Mouse (Mus musculus) CH12.LX (cell line): ENCODE data around the gene Gm6993.

ENCODE experiments used
- CHD1 ChIP-seq: IDR thresholded peaks from 2 replicates; pipeline ENCODE4 v1.6.1; 2012; ENCODE audit warnings: low read depth, low read length, improper control_type of control experiment, inconsistent platforms
- CTCF ChIP-seq, 2 experiments: IDR thresholded peaks in 1 of 2; conservative IDR thresholded peaks in 1 of 2; 2 replicates each; pipeline ENCODE4 v1.5.1; 2011 to 2012; ENCODE audit warnings: low read depth in 2 of 2, low read length in 2 of 2, improper control_type of control experiment in 1 of 2, inconsistent platforms in 1 of 2, mild to moderate bottlenecking in 1 of 2, moderate library complexity in 1 of 2
- EP300 ChIP-seq: IDR thresholded peaks from 2 replicates; pipeline ENCODE4 v1.6.1; 2011; ENCODE audit warnings: low read length, improper control_type of control experiment
- ETS1 ChIP-seq: conservative IDR thresholded peaks from 2 replicates; pipeline ENCODE4 v1.6.1; 2012; ENCODE audit warnings: low read depth, mild to moderate bottlenecking, inconsistent platforms, low read length, improper control_type of control experiment, moderate library complexity
- HCFC1 ChIP-seq: IDR thresholded peaks from 2 replicates; pipeline ENCODE4 v1.6.1; 2012; ENCODE audit warnings: low read depth, mild to moderate bottlenecking, inconsistent platforms, low read length, improper control_type of control experiment
- MXI1 ChIP-seq: IDR thresholded peaks from 2 replicates; pipeline ENCODE4 v1.6.1; 2011; ENCODE audit warnings: mild to moderate bottlenecking, low read depth, low read length, improper control_type of control experiment
- POLR2A ChIP-seq: IDR thresholded peaks from 2 replicates; pipeline ENCODE4 v1.6.1; 2011; ENCODE audit warnings: low read depth, mild to moderate bottlenecking, improper control_type of control experiment, low read length
- RAD21 ChIP-seq: IDR thresholded peaks from 2 replicates; pipeline ENCODE4 v1.6.1; 2011; ENCODE audit warnings: low read depth, mild to moderate bottlenecking, low read length, improper control_type of control experiment, moderate library complexity
- SIN3A ChIP-seq: IDR thresholded peaks from 2 replicates; pipeline ENCODE4 v1.6.1; 2012; ENCODE audit warnings: low read length, improper control_type of control experiment, inconsistent platforms
- TBP ChIP-seq: conservative IDR thresholded peaks from 2 replicates; pipeline ENCODE4 v1.6.1; 2011; ENCODE audit warnings: low read depth, low read length, improper control_type of control experiment
- UBTF ChIP-seq: IDR thresholded peaks from 2 replicates; pipeline ENCODE4 v1.6.1; 2012; ENCODE audit warnings: low read depth, mild to moderate bottlenecking, inconsistent platforms, low read length, improper control_type of control experiment, moderate library complexity
- USF1 ChIP-seq: IDR thresholded peaks from 2 replicates; pipeline ENCODE4 v1.6.1; 2014; ENCODE audit warnings: low read depth, mild to moderate bottlenecking, inconsistent platforms, low read length, improper control_type of control experiment
- USF2 ChIP-seq: conservative IDR thresholded peaks from 2 replicates; pipeline ENCODE4 v1.6.1; 2011; ENCODE audit warnings: low read depth, low read length, improper control_type of control experiment
- ZMIZ1 ChIP-seq: IDR thresholded peaks from 2 replicates; pipeline ENCODE4 v1.6.1; 2012; ENCODE audit warnings: low read depth, mild to moderate bottlenecking, inconsistent platforms, low read length, improper control_type of control experiment

DNA sequence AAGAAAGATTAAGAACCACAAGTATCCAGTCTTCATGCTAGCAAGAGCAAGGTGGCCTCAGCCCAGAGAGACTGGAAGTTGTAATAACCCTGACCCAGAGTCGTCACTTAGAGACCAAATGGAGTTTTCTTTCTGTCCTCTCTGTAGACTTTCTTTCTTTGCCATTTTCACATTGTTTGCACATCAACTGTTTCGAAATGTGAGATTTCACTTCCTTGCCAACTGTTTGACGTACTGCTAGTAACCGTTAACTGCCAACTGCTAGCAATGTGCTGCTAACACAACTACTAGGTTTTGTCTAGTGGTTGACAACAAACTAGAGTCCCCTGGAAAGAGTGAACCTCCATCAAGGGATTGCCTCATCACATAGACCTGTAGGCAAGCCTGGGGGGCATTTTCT lies 42.6 kb downstream of the Gm6993 start:
- TF ChIP-seq CTCF (conservative IDR thresholded peaks at IDR 0.05 in 1 of 2, IDR thresholded peaks at IDR 0.05 in 1 of 2; ENCODE audit: low read depth in 2 of 2, low read length in 2 of 2) = no peak
- no peak for TF ChIP-seq USF2
- TF ChIP-seq UBTF = no peak
- TF ChIP-seq USF1 = no peak
- TF ChIP-seq TBP = no peak
- TF ChIP-seq HCFC1 = no peak
- no peak for TF ChIP-seq RAD21
- no peak for TF ChIP-seq CHD1
- TF ChIP-seq ETS1 = no peak
- no peak for TF ChIP-seq SIN3A
- no peak for TF ChIP-seq MXI1
- no peak for TF ChIP-seq POLR2A
- TF ChIP-seq EP300 = no peak
- no peak for TF ChIP-seq ZMIZ1
